Mouse (Mus musculus): ENCODE data around the gene Zfyve1.

DNA sequence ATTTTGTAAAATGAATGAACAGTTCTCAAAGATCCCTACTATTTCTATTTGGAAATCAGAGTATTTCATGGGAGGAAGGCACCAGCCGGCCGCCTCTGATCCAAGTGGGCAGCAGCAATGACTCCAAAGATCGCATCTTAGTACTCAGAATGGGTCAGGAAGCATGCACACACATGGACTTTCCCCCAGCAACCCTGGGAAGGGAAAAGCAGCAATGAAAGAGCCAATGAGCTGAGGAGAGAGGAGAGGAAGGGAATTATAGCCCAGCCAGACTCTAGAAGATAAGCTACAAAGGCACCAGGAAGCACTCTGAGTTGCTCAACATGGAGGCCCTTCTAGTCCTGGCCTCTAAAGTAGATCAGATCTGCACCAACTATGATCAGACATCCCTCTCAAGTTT lies 16.7 kb downstream of the Zfyve1 start:
- TF ChIP-seq CTCF (IDR thresholded peaks at IDR 0.05; ENCODE audit: borderline replicate concordance, insufficient read depth, low read depth, low read length) (no peak), POLR2A (IDR thresholded peaks at IDR 0.05; ENCODE audit: borderline replicate concordance, insufficient read depth, low read length) (no peak)
